Mouse (Mus musculus): ENCODE measurements around the gene Clec16a. TPM values are rescaled to one million over a fixed set of nuclear protein-coding genes. Genes with fewer than 3 reads are reported as not detected.

Clec16a gene
- polyA plus RNA-seq, 1 experiment from 2014 or later = 32.1 TPM

DNA sequence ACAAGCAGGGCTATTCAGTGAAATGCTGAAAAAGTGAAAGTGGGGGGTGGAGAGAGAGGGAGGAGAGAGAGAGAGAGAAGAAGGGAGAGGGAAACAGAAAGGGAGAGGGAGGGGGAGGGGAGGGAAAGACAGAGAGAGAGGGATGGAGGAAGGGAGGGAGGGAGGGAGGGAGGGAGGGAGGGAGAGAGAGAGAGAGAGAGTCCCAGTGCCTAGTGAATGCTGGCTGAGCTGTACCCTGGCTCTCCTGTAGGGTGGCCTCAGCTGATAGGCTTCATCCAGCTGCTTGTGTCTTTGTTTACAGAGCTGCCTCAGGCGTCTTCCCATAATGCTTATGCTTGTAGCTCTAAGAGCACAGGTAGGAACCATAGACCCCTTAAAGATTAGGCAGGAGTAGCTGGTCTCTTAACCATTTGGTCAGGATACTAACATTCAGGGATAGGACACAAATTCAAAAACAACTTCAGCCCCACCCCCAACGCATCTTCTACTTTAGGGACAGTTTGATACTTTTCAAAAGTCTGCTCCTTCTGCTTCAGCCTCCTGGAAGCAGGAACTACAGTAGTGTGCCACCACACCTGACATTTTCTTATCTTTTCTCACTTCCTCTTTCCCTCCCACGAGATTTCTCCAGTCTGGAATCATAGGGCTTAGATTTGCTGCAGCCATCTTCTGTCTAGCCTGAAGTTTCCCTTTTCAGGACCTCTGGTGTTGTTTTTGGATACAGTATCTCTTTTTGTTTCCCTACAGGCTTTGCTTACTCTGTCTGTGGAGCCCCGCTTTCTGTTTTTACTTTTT, 225.6 kb downstream of the Clec16a start:
- Histone ChIP-seq H3K27ac (replicated peaks; ENCODE audit: low read depth, low read length) (no peak overlapping the region), H3K27me3 (ENCODE audit: control insufficient read depth, insufficient read depth, low read length) (no peaks in the 10 kb centered on the region), H3K4me1 (ENCODE audit: control insufficient read depth, insufficient read depth, low read length) (no peaks in the 10 kb centered on the region), H3K4me3 (ENCODE audit: low read depth, low read length) (no peak overlapping the region), H3K9ac (replicated peaks; ENCODE audit: low read length) (no peak overlapping the region), H3K4me2 (ENCODE audit: low read depth, low read length) (no peak overlapping the region), H3K9me3 (replicated peaks; ENCODE audit: control insufficient read depth, low read length) (no peaks in the 10 kb centered on the region), H3K36me3 (replicated peaks; ENCODE audit: control insufficient read depth, insufficient read depth, low read depth, low read length) (no peaks in the 10 kb centered on the region)
- ATAC-seq (replicated peaks; ENCODE audit: insufficient number of reproducible peaks, low FRiP score, low TSS enrichment, low read depth) (no peak), DNase-seq (ENCODE audit: low spot score) (peak; percentile 30)
- 41% methylated on average over 4 of the region's 4 CpGs for WGBS

DNA sequence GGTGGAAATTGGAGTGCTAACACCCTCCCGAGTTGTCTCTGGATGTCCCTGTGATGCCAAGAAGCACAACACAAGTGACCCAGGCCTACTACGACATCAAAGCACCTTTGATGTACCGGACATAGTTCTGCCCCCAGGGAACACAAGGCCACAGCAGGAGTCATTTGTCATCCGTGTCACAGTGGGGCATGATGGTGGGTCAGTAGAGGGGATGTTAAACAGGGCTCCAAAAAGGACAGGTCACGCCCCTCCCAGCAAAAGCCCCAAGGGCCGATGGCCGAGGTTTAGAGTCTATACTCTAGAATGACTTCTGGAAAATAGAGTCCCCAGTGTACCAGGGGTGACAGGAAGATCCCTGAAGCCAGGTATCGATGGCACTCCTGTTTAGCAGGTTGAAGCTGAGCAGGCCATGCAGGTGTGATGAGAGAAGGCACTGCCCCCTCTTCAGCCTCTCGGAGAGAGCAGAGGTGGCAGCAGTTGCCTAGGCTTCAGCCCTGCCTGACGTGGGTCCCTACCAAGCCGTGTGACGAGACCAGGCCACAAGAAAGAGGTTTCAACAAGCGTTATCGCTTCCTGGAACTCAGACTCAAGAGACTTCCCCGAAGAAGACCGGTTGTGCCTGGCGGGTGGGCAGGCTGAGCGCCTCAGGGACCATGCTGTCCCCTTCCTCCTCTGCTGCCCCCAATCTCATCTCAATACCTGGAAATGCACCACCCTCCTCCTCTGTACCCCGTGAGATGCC, 226.8 kb downstream of the Clec16a start:
- H3K36me3 ChIP-seq (replicated peaks; ENCODE audit: control insufficient read depth, insufficient read depth, low read depth, low read length) = no peaks in the 10 kb centered on the region
- no peaks in the 10 kb centered on the region for H3K4me1 ChIP-seq (ENCODE audit: control insufficient read depth, insufficient read depth, low read length)
- no peaks in the 10 kb centered on the region for H3K9me3 ChIP-seq (replicated peaks; ENCODE audit: control insufficient read depth, low read length)
- DNase-seq (ENCODE audit: low spot score) (no peak), ATAC-seq (replicated peaks; ENCODE audit: insufficient number of reproducible peaks, low FRiP score, low TSS enrichment, low read depth) (no peak)
- no peaks in the 10 kb centered on the region for H3K27me3 ChIP-seq (ENCODE audit: control insufficient read depth, insufficient read depth, low read length)
- 53% methylated on average over 19 of the region's 19 CpGs for WGBS
- no peak overlapping the region for H3K27ac ChIP-seq (replicated peaks; ENCODE audit: low read depth, low read length)
- no peak overlapping the region; the same call in 1 of the 2 replicates for H3K9ac ChIP-seq (replicated peaks; ENCODE audit: low read length)
- H3K4me3 ChIP-seq (ENCODE audit: low read depth, low read length) = no peak overlapping the region
- no peak overlapping the region for H3K4me2 ChIP-seq (ENCODE audit: low read depth, low read length)

DNA sequence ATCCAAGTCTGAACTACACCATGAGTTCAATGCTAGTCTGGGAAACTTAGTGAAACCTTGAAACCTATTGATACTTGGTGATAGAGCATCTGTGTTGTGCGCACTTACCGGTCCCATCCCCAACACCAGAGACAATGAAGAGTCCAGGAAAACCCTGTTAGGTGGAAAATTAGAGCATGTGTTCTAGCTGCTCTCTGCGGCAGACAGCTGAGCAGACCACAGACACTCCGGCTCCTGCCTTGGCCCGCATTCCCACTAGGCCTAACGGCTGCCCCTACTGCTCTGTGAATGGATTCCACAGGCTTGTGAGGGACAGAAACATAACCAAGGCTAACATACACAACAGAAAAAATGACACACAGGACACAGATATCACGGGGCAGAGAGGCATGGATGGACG, 228.4 kb downstream of the Clec16a start:
- Histone ChIP-seq H3K4me3 (ENCODE audit: low read depth, low read length) (no peak overlapping the region), H3K27ac (replicated peaks; ENCODE audit: low read depth, low read length) (no peak overlapping the region), H3K9ac (replicated peaks; ENCODE audit: low read length) (no peak overlapping the region; the same call in 1 of the 2 replicates), H3K27me3 (ENCODE audit: control insufficient read depth, insufficient read depth, low read length) (no peaks in the 10 kb centered on the region), H3K4me1 (ENCODE audit: control insufficient read depth, insufficient read depth, low read length) (no peaks in the 10 kb centered on the region), H3K36me3 (replicated peaks; ENCODE audit: control insufficient read depth, insufficient read depth, low read depth, low read length) (no peaks in the 10 kb centered on the region), H3K4me2 (ENCODE audit: low read depth, low read length) (no peak overlapping the region), H3K9me3 (replicated peaks; ENCODE audit: control insufficient read depth, low read length) (no peaks in the 10 kb centered on the region)
- DNase-seq (ENCODE audit: low spot score) (no peak), ATAC-seq (replicated peaks; ENCODE audit: insufficient number of reproducible peaks, low FRiP score, low TSS enrichment, low read depth) (no peak)
- 86% methylated on average over 8 of the region's 8 CpGs for WGBS

DNA sequence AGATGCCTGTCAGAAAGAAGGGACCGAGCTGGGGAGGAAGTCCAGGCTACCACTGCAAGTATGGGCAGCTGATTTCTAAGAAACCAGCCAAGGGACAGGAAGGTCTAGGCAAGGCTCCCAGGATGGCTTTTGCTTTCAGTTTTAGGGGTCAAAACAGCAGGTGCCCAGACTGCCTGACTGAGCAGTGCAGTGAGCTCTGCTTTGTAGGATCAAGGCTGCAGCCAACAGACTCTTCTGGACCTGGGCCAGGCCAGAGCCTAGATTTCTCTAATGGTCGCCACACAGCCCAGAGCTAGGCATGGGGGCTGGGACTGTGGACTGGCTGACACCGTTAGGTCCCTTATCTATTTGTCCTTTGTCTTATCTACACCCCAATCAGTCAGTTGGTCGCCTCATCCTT, 229.6 kb downstream of the Clec16a start:
- no peak overlapping the region for H3K4me3 ChIP-seq (ENCODE audit: low read depth, low read length)
- no peak overlapping the region for H3K9ac ChIP-seq (replicated peaks; ENCODE audit: low read length)
- H3K9me3 ChIP-seq (replicated peaks; ENCODE audit: control insufficient read depth, low read length) = no peaks in the 10 kb centered on the region
- H3K4me2 ChIP-seq (ENCODE audit: low read depth, low read length) = no peak overlapping the region
- no peaks in the 10 kb centered on the region for H3K4me1 ChIP-seq (ENCODE audit: control insufficient read depth, insufficient read depth, low read length)
- DNase-seq (ENCODE audit: low spot score) (no peak), ATAC-seq (replicated peaks; ENCODE audit: insufficient number of reproducible peaks, low FRiP score, low TSS enrichment, low read depth) (no peak)
- H3K36me3 ChIP-seq (replicated peaks; ENCODE audit: control insufficient read depth, insufficient read depth, low read depth, low read length) = no peaks in the 10 kb centered on the region
- 77% methylated on average over 4 of the region's 4 CpGs for WGBS
- H3K27me3 ChIP-seq (ENCODE audit: control insufficient read depth, insufficient read depth, low read length) = no peaks in the 10 kb centered on the region
- no peak overlapping the region for H3K27ac ChIP-seq (replicated peaks; ENCODE audit: low read depth, low read length)

DNA sequence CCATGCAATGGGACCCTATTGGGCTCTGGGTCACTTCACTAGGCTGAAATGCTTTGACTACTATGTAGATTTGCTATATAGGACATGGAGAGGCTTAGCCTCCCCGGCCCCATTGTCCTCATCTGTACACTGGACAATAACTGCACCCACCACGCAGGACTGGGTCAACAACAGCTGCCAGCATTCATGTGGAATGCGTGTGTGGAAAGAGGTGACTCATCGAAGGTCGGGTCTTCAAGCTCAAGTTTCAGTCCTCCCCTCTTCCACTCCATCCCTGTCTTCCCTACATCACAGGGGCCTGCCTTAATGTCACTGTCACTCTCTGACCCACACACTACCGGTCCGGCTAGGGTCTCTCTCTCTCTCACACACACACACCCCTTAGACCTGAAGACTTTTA, 231.2 kb downstream of the Clec16a start:
- Histone ChIP-seq H3K9ac (replicated peaks; ENCODE audit: low read length) (no peak overlapping the region), H3K27ac (replicated peaks; ENCODE audit: low read depth, low read length) (no peak overlapping the region), H3K9me3 (replicated peaks; ENCODE audit: control insufficient read depth, low read length) (no peaks in the 10 kb centered on the region), H3K36me3 (replicated peaks; ENCODE audit: control insufficient read depth, insufficient read depth, low read depth, low read length) (no peaks in the 10 kb centered on the region), H3K27me3 (ENCODE audit: control insufficient read depth, insufficient read depth, low read length) (no peaks in the 10 kb centered on the region), H3K4me1 (ENCODE audit: control insufficient read depth, insufficient read depth, low read length) (no peaks in the 10 kb centered on the region), H3K4me3 (ENCODE audit: low read depth, low read length) (no peak overlapping the region), H3K4me2 (ENCODE audit: low read depth, low read length) (no peak overlapping the region)
- DNase-seq (ENCODE audit: low spot score) = no peak
- no peak for ATAC-seq (replicated peaks; ENCODE audit: insufficient number of reproducible peaks, low FRiP score, low TSS enrichment, low read depth)
- 51% methylated on average over 7 of the region's 7 CpGs for WGBS

DNA sequence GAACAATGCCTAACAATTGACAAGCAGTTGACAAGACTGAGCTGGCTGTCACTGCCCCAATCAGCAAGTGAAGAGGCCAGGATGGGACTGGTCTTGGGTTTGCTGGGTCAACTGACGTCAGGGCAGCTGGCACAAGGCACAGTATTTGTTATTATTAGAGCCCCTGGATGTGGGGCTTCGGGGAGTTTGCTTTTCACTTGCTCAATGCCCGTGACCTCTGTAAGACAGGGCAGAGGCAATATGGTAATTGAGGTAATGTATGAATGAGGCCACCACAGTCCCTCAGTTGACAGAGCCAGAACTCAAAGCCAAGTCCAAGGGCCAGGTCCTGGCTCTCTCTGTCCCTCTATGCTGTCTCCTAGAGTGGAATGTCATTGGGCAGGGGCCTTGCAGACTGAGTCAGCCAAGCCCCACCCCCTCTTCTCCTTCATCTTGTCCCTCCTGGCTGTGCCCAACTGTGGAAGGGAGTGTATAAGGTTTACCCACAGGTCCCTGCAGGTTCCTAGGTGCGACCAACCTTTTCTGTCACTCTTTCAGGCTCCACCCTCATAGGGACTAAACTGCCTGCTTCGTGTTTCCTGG, 232.5 kb downstream of the Clec16a start:
- Histone ChIP-seq H3K36me3 (replicated peaks; ENCODE audit: control insufficient read depth, insufficient read depth, low read depth, low read length) (no peaks in the 10 kb centered on the region), H3K4me1 (ENCODE audit: control insufficient read depth, insufficient read depth, low read length) (peaks cover 4% of the 10 kb centered on the region; the same call in 1 of the 2 replicates), H3K27me3 (ENCODE audit: control insufficient read depth, insufficient read depth, low read length) (no peaks in the 10 kb centered on the region), H3K4me2 (ENCODE audit: low read depth, low read length) (no peak overlapping the region), H3K4me3 (ENCODE audit: low read depth, low read length) (no peak overlapping the region), H3K9ac (replicated peaks; ENCODE audit: low read length) (no peak overlapping the region), H3K27ac (replicated peaks; ENCODE audit: low read depth, low read length) (no peak overlapping the region), H3K9me3 (replicated peaks; ENCODE audit: control insufficient read depth, low read length) (no peaks in the 10 kb centered on the region)
- whole genome bisulfite sequencing = 67% methylated on average over 5 of the region's 5 CpGs
- no peak for ATAC-seq (replicated peaks; ENCODE audit: insufficient number of reproducible peaks, low FRiP score, low TSS enrichment, low read depth)
- DNase-seq (ENCODE audit: low spot score) = no peak

DNA sequence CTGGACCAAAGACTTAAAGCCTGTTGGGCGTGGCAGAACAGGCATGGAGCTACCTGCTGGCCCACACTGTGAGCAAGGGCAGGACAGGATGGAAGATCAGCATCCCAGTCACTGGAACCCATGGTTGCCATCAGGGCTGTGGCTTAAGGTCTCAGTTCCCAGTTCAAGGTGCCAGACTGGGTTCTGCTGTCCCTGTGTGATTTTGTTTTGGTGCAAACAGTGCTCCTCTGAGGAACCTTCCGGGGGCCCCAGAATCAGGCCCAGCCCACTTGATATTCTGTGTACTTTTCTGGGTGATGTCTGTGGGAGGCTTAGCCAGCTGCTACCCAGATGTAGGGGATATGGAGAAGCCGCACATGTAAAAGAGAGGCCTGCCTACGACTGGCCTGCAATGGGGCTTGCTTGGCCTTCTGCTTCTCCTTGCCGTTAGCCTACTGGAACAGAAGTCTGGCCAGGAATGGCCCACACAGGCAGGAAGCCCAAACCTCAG, 235.5 kb downstream of the Clec16a start:
- no peak overlapping the region; the same call in 1 of the 2 replicates for H3K27ac ChIP-seq (replicated peaks; ENCODE audit: low read depth, low read length)
- no peaks in the 10 kb centered on the region for H3K36me3 ChIP-seq (replicated peaks; ENCODE audit: control insufficient read depth, insufficient read depth, low read depth, low read length)
- H3K4me1 ChIP-seq (ENCODE audit: control insufficient read depth, insufficient read depth, low read length) = peaks cover 4% of the 10 kb centered on the region; the same call in 1 of the 2 replicates
- 71% methylated on average over 5 of the region's 5 CpGs for WGBS
- H3K4me3 ChIP-seq (ENCODE audit: low read depth, low read length) = no peak overlapping the region
- no peak overlapping the region for H3K9ac ChIP-seq (replicated peaks; ENCODE audit: low read length)
- DNase-seq (ENCODE audit: low spot score) (no peak), ATAC-seq (replicated peaks; ENCODE audit: insufficient number of reproducible peaks, low FRiP score, low TSS enrichment, low read depth) (no peak)
- no peaks in the 10 kb centered on the region for H3K9me3 ChIP-seq (replicated peaks; ENCODE audit: control insufficient read depth, low read length)
- no peak overlapping the region for H3K4me2 ChIP-seq (ENCODE audit: low read depth, low read length)
- H3K27me3 ChIP-seq (ENCODE audit: control insufficient read depth, insufficient read depth, low read length) = no peaks in the 10 kb centered on the region; the same call in 1 of the 2 replicates
